Mouse (Mus musculus) heart, adult 11 months (tissue): ENCODE data around the gene Abhd12b.

Experiments
- DNase-seq: peaks from one replicate; pipeline ENCODE4 v3.0.0; 2022

The Abhd12b gene

GRCm38 (mm10) chr12:70140542-70140941 lies 13.4 kb upstream of the Abhd12b start:
- peak; percentile 96 for DNase-seq

GRCm38 (mm10) chr12:70140993-70141576 lies 12.9 kb upstream of the Abhd12b start:
- no peak for DNase-seq

- DNase-seq: peak; percentile 96
Observed at GRCm38 (mm10) chr12:70144106-70144587, 9.8 kb upstream of the Abhd12b start.

- DNase-seq: peak; percentile 94
Observed at GRCm38 (mm10) chr12:70144637-70145448, 9.1 kb upstream of the Abhd12b start.

- peak; percentile 66 for DNase-seq
Observed at GRCm38 (mm10) chr12:70145586-70145985, 8.4 kb upstream of the Abhd12b start.

- DNase-seq: peak; percentile 93
Observed at GRCm38 (mm10) chr12:70147986-70148630, 5.8 kb upstream of the Abhd12b start.

- peak; percentile 86 for DNase-seq
Observed at GRCm38 (mm10) chr12:70148631-70149265, 5.2 kb upstream of the Abhd12b start.

GRCm38 (mm10) chr12:70156222-70156621 lies 2.3 kb downstream of the Abhd12b start:
- no peak for DNase-seq

- no peak for DNase-seq
Observed at GRCm38 (mm10) chr12:70157292-70158066, 3.5 kb downstream of the Abhd12b start.

- peak; percentile 23 for DNase-seq
Observed at GRCm38 (mm10) chr12:70161057-70161456, 7.1 kb downstream of the Abhd12b start.

- peak; percentile 78 for DNase-seq
Observed at GRCm38 (mm10) chr12:70164741-70165140, 10.8 kb downstream of the Abhd12b start.

- peak; percentile 83 for DNase-seq
Observed at GRCm38 (mm10) chr12:70167950-70168349, 14.0 kb downstream of the Abhd12b start.

- DNase-seq: peak; percentile 2
Observed at GRCm38 (mm10) chr12:70169969-70170368, 16.0 kb downstream of the Abhd12b start.

GRCm38 (mm10) chr12:70183507-70183906 lies 29.6 kb downstream of the Abhd12b start:
- DNase-seq: peak; percentile 75

GRCm38 (mm10) chr12:70184173-70184783 lies 30.3 kb downstream of the Abhd12b start:
- DNase-seq: peak; percentile 54

GRCm38 (mm10) chr12:70192267-70192727 lies 38.4 kb downstream of the Abhd12b start:
- peak; percentile 71 for DNase-seq

GRCm38 (mm10) chr12:70195426-70195825 lies 41.5 kb downstream of the Abhd12b start:
- peak; percentile 80 for DNase-seq

- DNase-seq: peak; percentile 33
Observed at GRCm38 (mm10) chr12:70196341-70196740, 42.4 kb downstream of the Abhd12b start.

- DNase-seq: peak; percentile 23
Observed at GRCm38 (mm10) chr12:70201926-70202529, 48.1 kb downstream of the Abhd12b start.

GRCm38 (mm10) chr12:70204433-70204832 lies 50.5 kb downstream of the Abhd12b start:
- DNase-seq: peak; percentile 62

GRCm38 (mm10) chr12:70208214-70208613 lies 54.3 kb downstream of the Abhd12b start:
- DNase-seq: no peak
